Mouse (Mus musculus) ES-Bruce4 (cell line): ENCODE results near the gene Necab2. TPM values are rescaled to one million over a fixed set of nuclear protein-coding genes. Genes with fewer than 3 reads are reported as not detected.

Experiments
- H3K27ac ChIP-seq: 2 replicates; pipeline ENCODE4 v1.5.1; 2012; ENCODE audit warnings: low read length, inconsistent platforms; ENCODE audit not compliant: insufficient read depth
- H3K27me3 ChIP-seq: 2 replicates; pipeline ENCODE4 v1.6.1; 2012; ENCODE audit warnings: mild to moderate bottlenecking, low read length, inconsistent platforms; ENCODE audit not compliant: control insufficient read depth, poor library complexity, insufficient read depth, severe bottlenecking
- H3K36me3 ChIP-seq: 2 replicates; pipeline ENCODE4 v1.6.1; 2012; ENCODE audit warnings: inconsistent platforms, mild to moderate bottlenecking, low read length, moderate library complexity; ENCODE audit not compliant: control insufficient read depth, poor library complexity, insufficient read depth, severe bottlenecking
- H3K4me1 ChIP-seq: one replicate; pipeline ENCODE4 v1.8.1; 2011; ENCODE audit warnings: low read length; ENCODE audit not compliant: control insufficient read depth, insufficient read depth
- H3K4me3 ChIP-seq: 2 replicates; pipeline ENCODE4 v1.5.1; 2011; ENCODE audit warnings: low read depth, mild to moderate bottlenecking, low read length
- H3K9ac ChIP-seq: 2 replicates; pipeline ENCODE4 v1.6.1; 2012; ENCODE audit warnings: low read depth, mild to moderate bottlenecking, inconsistent platforms; ENCODE audit not compliant: poor library complexity, severe bottlenecking
- H3K9me3 ChIP-seq: replicated peaks from 2 replicates; pipeline ENCODE4 v1.6.1; 2012; ENCODE audit warnings: mild to moderate bottlenecking, low read length, inconsistent platforms; ENCODE audit not compliant: control insufficient read depth, poor library complexity, insufficient read depth, severe bottlenecking
- CTCF ChIP-seq: IDR thresholded peaks from one replicate; pipeline ENCODE4 v1.8.1; 2011; ENCODE audit warnings: low read depth, low read length
- EP300 ChIP-seq: IDR thresholded peaks from 2 replicates; pipeline ENCODE4 v1.6.1; 2011; ENCODE audit warnings: low read depth, low read length; ENCODE audit not compliant: insufficient read depth
- POLR2A ChIP-seq: IDR thresholded peaks from one replicate; pipeline ENCODE4 v1.8.1; 2011; ENCODE audit warnings: low read length; ENCODE audit not compliant: insufficient read depth
- polyA plus RNA-seq: library from polyadenylated mRNA; stranded (reverse); fragments of >200 nt; gene quantifications from 2 replicates; pipeline ENCODE4 v1.2.4, GENCODE M21; 2011; ENCODE audit warnings: low read depth; ENCODE audit not compliant: missing spikeins, insufficient read depth, insufficient read length

The Necab2 gene
- polyA plus RNA-seq, 1 experiment: 3.8 TPM

- Histone ChIP-seq H3K9ac (no peak overlapping the region), H3K36me3 (peaks cover 61% of the 10 kb centered on the region), H3K4me3 (no peak overlapping the region), H3K27ac (peak overlapping the region; percentile 76; the same call in 1 of the 2 replicates), H3K9me3 (no peaks in the 10 kb centered on the region), H3K27me3 (no peaks in the 10 kb centered on the region), H3K4me1 (peaks cover 6% of the 10 kb centered on the region)
- TF ChIP-seq POLR2A (no peak), EP300 (no peak), CTCF (no peak)
These were observed 70.2 kb downstream of the Necab2 start for GRCm38 (mm10) chr8:119516674-119517073.

- H3K36me3 ChIP-seq: peaks cover 64% of the 10 kb centered on the region
- TF ChIP-seq CTCF (peak; percentile 77), EP300 (no peak)
- peaks cover 4% of the 10 kb centered on the region for H3K4me1 ChIP-seq
These were observed 73.6 kb downstream of the Necab2 start for GRCm38 (mm10) chr8:119520102-119520501.

More at GRCm38 (mm10) chr8:119520102-119520501, 73.6 kb downstream of the Necab2 start:
- H3K4me3 ChIP-seq: no peak overlapping the region
- H3K9me3 ChIP-seq: no peaks in the 10 kb centered on the region
- no peak overlapping the region for H3K9ac ChIP-seq
- no peaks in the 10 kb centered on the region for H3K27me3 ChIP-seq
- no peak overlapping the region for H3K27ac ChIP-seq

Other genes starting within 250 kb of the Necab2 start
- gene Hsbp1, start 102.2 kb upstream of the Necab2 start, polyA plus RNA-seq: 140 and 152 TPM in 2 replicates
- gene Mlycd, start 51.8 kb upstream of the Necab2 start, polyA plus RNA-seq: 6.9 and 7.4 TPM in 2 replicates
- gene Osgin1, start 12.6 kb upstream of the Necab2 start, polyA plus RNA-seq: not detected in 2 replicates
- not detected in 2 replicates for gene Slc38a8, start 55.0 kb downstream of the Necab2 start, polyA plus RNA-seq
- gene Mbtps1, start 112.0 kb downstream of the Necab2 start, polyA plus RNA-seq: 117 and 118 TPM in 2 replicates
- 19.2 and 20.6 TPM in 2 replicates for gene Hsdl1, start 128.5 kb downstream of the Necab2 start, polyA plus RNA-seq
- 0.28 TPM in 1 of 2 replicates, not detected in the other for gene Dnaaf1, start 128.5 kb downstream of the Necab2 start, polyA plus RNA-seq
- 7.3 and 7.5 TPM in 2 replicates for gene Taf1c, start 158.5 kb downstream of the Necab2 start, polyA plus RNA-seq
- 1.7 and 2.0 TPM in 2 replicates for gene Adad2, start 166.0 kb downstream of the Necab2 start, polyA plus RNA-seq
- not detected in 2 replicates for gene Kcng4, start 189.0 kb downstream of the Necab2 start, polyA plus RNA-seq
- gene Wfdc1, start 219.6 kb downstream of the Necab2 start, polyA plus RNA-seq: not detected in 2 replicates